Mouse (Mus musculus) hindbrain, postnatal 0 days (tissue): ENCODE data around the gene Dlgap1. TPM values are rescaled to one million over a fixed set of nuclear protein-coding genes. Genes with fewer than 3 reads are reported as not detected.
A peak's percentile ranks its signal among the peaks of the same experiment; 100 is the strongest.

ENCODE experiments used
- ATAC-seq: fragments of 200-750 bp; cut with Nextera tagmentation; 2 replicates; pipeline ENCODE4 v1.8.0; 2017; ENCODE audit warnings: mild to moderate bottlenecking, moderate TSS enrichment, moderate library complexity
- DNase-seq: peaks from one replicate; pipeline ENCODE4 v3.0.0-alpha.2; 2015; ENCODE audit warnings: low spot score
- H3K27ac ChIP-seq: fragments of 300-500 bp; sonication (generic); 2 replicates; pipeline ENCODE4 v1.5.1; 2014; ENCODE audit warnings: mild to moderate bottlenecking
- H3K27me3 ChIP-seq: fragments of 300-500 bp; sonication (generic); 2 replicates; pipeline ENCODE4 v1.6.1; 2014; ENCODE audit warnings: low read length, mixed read lengths; ENCODE audit not compliant: insufficient read depth
- H3K36me3 ChIP-seq: fragments of 300-500 bp; sonication (generic); 2 replicates; pipeline ENCODE4 v1.6.1; 2014; ENCODE audit warnings: low read length, mixed read lengths; ENCODE audit not compliant: insufficient read depth
- H3K4me1 ChIP-seq: fragments of 300-500 bp; sonication (generic); 2 replicates; pipeline ENCODE4 v1.6.1; 2014; ENCODE audit warnings: antibody characterized with exemption, low read length, mixed read lengths; ENCODE audit not compliant: insufficient read depth
- H3K4me2 ChIP-seq: fragments of 300-500 bp; sonication (generic); 2 replicates; pipeline ENCODE4 v1.6.1; 2014; ENCODE audit warnings: low read depth, mild to moderate bottlenecking, low read length, moderate library complexity, mixed read lengths
- H3K4me3 ChIP-seq: fragments of 300-500 bp; sonication (generic); 2 replicates; pipeline ENCODE4 v1.5.1; 2014; ENCODE audit warnings: low read length
- H3K9ac ChIP-seq: fragments of 300-500 bp; sonication (generic); replicated peaks from 2 replicates; pipeline ENCODE4 v1.6.1; 2014; ENCODE audit warnings: mild to moderate bottlenecking, low read length, moderate library complexity, mixed read lengths
- H3K9me3 ChIP-seq: fragments of 300-500 bp; sonication (generic); 2 replicates; pipeline ENCODE4 v1.6.1; 2016; ENCODE audit warnings: low read length, mixed read lengths
- CTCF ChIP-seq: IDR thresholded peaks from 2 replicates; pipeline ENCODE4 v1.5.1; 2016; ENCODE audit warnings: antibody characterized with exemption, control low read depth, low read depth
- WGBS: fragments of 180-500 bp; shearing (Covaris S2); extraction: QIAGEN DNeasy Blood & Tissue Kit; methylation state at CpG from one replicate; pipeline ENCODE4 v1.1.7; 2014; 5-methylcytosine and 5-hydroxymethylcytosine counted together
- polyA plus RNA-seq: library from polyadenylated mRNA; unstranded; fragments of >200 nt; fragmentation: Nextera tagmentation; extraction: Ambion mirVana; gene quantifications from 2 replicates; pipeline ENCODE4 v1.2.1, GENCODE M21; 2015
- total RNA-seq: library from RNA; depleted of rRNA; stranded (reverse); fragments of >200 nt; gene quantifications from 2 replicates; pipeline ENCODE4 v1.2.3, GENCODE M21; 2014

Gene Dlgap1
- total and polyA plus RNA-seq, 2 experiments from 2014 or later, result 33.8 to 117 TPM

- Histone ChIP-seq H3K9me3 (no peaks in the 10 kb centered on the region), H3K4me3 (peak overlapping the region; percentile 9; the same call in 1 of the 2 replicates), H3K27ac (no peak overlapping the region), H3K4me2 (peak overlapping the region; percentile 55), H3K27me3 (no peaks in the 10 kb centered on the region), H3K4me1 (no peaks in the 10 kb centered on the region), H3K9ac (no peak overlapping the region), H3K36me3 (no peaks in the 10 kb centered on the region)
- WGBS, result 4% methylated on average over 28 of the region's 28 CpGs
- peak; percentile 94 for TF ChIP-seq CTCF
- ATAC-seq (peak; percentile 82), DNase-seq (peak; percentile 88)
Measured at GRCm38 (mm10) chr17:70706976-70707818, 738.3 kb downstream of the Dlgap1 start.

GRCm38 (mm10) chr17:70707819-70708140, 738.9 kb downstream of the Dlgap1 start:
- 40% methylated on average over 6 of the region's 6 CpGs for WGBS
- Histone ChIP-seq H3K9ac (no peak overlapping the region), H3K27me3 (no peaks in the 10 kb centered on the region), H3K4me1 (no peaks in the 10 kb centered on the region), H3K36me3 (no peaks in the 10 kb centered on the region), H3K27ac (no peak overlapping the region), H3K4me3 (no peak overlapping the region), H3K9me3 (no peaks in the 10 kb centered on the region), H3K4me2 (peak overlapping the region; percentile 55)
- TF ChIP-seq CTCF, result no peak
- DNase-seq (no peak), ATAC-seq (no peak)

GRCm38 (mm10) chr17:70709545-70709944, 740.7 kb downstream of the Dlgap1 start:
- no peak overlapping the region for H3K9ac ChIP-seq
- WGBS, result 62% methylated on average over 5 of the region's 5 CpGs
- H3K4me1 ChIP-seq, result no peaks in the 10 kb centered on the region
- ATAC-seq, result no peak
- TF ChIP-seq CTCF, result no peak
- H3K36me3 ChIP-seq, result no peaks in the 10 kb centered on the region
- no peaks in the 10 kb centered on the region for H3K27me3 ChIP-seq
- no peak for DNase-seq
- no peak overlapping the region for H3K4me3 ChIP-seq
- no peaks in the 10 kb centered on the region for H3K9me3 ChIP-seq
- H3K4me2 ChIP-seq, result no peak overlapping the region
- no peak overlapping the region for H3K27ac ChIP-seq

- ATAC-seq, result no peak
Measured at GRCm38 (mm10) chr17:70713470-70713869, 744.6 kb downstream of the Dlgap1 start.

GRCm38 (mm10) chr17:70719684-70720324, 750.9 kb downstream of the Dlgap1 start:
- Histone ChIP-seq H3K36me3 (no peaks in the 10 kb centered on the region), H3K9ac (no peak overlapping the region), H3K4me2 (no peak overlapping the region), H3K4me1 (no peaks in the 10 kb centered on the region), H3K27me3 (no peaks in the 10 kb centered on the region), H3K4me3 (no peak overlapping the region), H3K9me3 (no peaks in the 10 kb centered on the region), H3K27ac (no peak overlapping the region)
- no peak for ATAC-seq
- WGBS, result 87% methylated on average over 11 of the region's 11 CpGs
- no peak for TF ChIP-seq CTCF
- no peak for DNase-seq

More at GRCm38 (mm10) chr17:70713470-70713869, 744.6 kb downstream of the Dlgap1 start:
- TF ChIP-seq CTCF, result no peak
- Histone ChIP-seq H3K4me1 (no peaks in the 10 kb centered on the region), H3K27me3 (no peaks in the 10 kb centered on the region), H3K4me3 (no peak overlapping the region), H3K9me3 (no peaks in the 10 kb centered on the region), H3K4me2 (no peak overlapping the region), H3K9ac (no peak overlapping the region), H3K27ac (no peak overlapping the region), H3K36me3 (no peaks in the 10 kb centered on the region)
- DNase-seq, result no peak
- WGBS, result 66% methylated on average over 10 of the region's 10 CpGs

- ATAC-seq (no peak), DNase-seq (no peak)
- Histone ChIP-seq H3K27ac (no peak overlapping the region), H3K36me3 (no peaks in the 10 kb centered on the region), H3K9me3 (no peaks in the 10 kb centered on the region), H3K4me3 (no peak overlapping the region), H3K4me1 (no peaks in the 10 kb centered on the region), H3K4me2 (no peak overlapping the region), H3K27me3 (no peaks in the 10 kb centered on the region), H3K9ac (no peak overlapping the region)
- peak; percentile 31 for TF ChIP-seq CTCF
- 24% methylated on average over 8 of the region's 8 CpGs for WGBS
Measured at GRCm38 (mm10) chr17:70720766-70721165, 751.9 kb downstream of the Dlgap1 start.

- H3K9ac ChIP-seq, result no peak overlapping the region
- no peak for ATAC-seq
- no peak overlapping the region for H3K27ac ChIP-seq
- H3K4me3 ChIP-seq, result no peak overlapping the region
- H3K4me1 ChIP-seq, result no peaks in the 10 kb centered on the region
- no peak for DNase-seq
- no peaks in the 10 kb centered on the region for H3K27me3 ChIP-seq
- no peak for TF ChIP-seq CTCF
- WGBS, result 73% methylated on average over 3 of the region's 3 CpGs
- H3K4me2 ChIP-seq, result no peak overlapping the region
- no peaks in the 10 kb centered on the region for H3K36me3 ChIP-seq
- H3K9me3 ChIP-seq, result no peaks in the 10 kb centered on the region
Measured at GRCm38 (mm10) chr17:70722146-70722545, 753.3 kb downstream of the Dlgap1 start.
